Mouse (Mus musculus): ENCODE measurements around the gene Fbxw19. TPM values are rescaled to one million over a fixed set of nuclear protein-coding genes. Genes with fewer than 3 reads are reported as not detected.
"Not testable (repeated sequence)": the region's sequence is repeated elsewhere in the genome, so short reads cannot be mapped to it uniquely, and the experiment has no call there.

Gene Fbxw19
- not detected for total RNA-seq (2021)
- long read RNA-seq, experiment 1: 0 reads
- long read RNA-seq, experiment 2: 0 reads

DNA sequence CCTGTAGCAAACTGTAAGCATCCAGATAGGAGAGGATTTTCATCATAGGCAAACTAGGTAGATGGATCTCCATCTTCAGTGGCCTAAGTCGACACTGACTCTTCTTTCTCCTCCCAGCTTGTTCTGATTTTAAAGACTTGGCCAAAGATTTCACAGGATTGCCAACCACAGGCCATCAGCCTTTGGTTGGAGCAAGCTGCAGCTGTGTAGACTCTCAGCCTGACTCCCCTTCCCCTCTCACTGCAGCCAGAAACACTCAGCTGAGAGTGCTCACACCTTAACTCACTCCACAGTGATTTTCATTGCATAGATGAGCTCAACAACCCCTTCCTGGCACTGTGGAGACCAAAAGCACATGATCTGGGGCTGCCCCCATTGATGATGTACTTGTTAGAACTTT, at the start of gene Fbxw19:
Gene Fbxw19 (minus strand): TSS at position 101 of the 400 bp plus-strand sequence.
- DNase-seq: not testable (repeated sequence)

DNA sequence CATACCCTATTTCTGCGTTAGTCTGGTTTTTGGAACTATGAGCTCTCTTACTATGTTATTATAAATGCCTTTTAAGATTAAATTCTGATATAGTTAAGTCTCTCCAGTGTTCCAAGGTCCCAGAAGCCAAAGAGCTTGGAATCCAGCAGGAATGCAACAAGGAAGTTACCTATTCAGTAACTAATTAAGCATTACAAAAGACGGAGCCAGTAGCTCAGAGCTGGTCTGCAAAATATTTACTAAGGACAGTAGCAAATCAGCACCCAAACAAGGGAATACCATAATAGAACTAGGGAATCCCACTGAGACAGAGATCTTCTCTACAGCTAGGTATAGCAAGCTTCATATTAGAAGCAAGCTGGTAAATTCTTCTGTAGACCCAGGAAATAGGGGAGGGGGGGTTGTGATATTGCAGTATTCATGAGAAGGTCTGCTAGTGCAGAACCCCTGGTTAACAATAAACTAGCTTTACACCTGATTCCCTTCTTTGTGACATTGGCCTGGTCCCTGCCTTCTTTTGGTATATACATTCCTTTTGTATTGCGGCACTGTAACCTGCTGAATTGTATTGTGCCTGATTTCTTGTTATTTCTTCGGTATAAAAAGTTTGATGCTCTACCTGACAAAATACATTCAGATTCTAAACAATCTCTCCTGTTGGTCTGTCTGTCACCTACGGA, 27.9 kb upstream of the Fbxw19 start:
- no peak for DNase-seq

DNA sequence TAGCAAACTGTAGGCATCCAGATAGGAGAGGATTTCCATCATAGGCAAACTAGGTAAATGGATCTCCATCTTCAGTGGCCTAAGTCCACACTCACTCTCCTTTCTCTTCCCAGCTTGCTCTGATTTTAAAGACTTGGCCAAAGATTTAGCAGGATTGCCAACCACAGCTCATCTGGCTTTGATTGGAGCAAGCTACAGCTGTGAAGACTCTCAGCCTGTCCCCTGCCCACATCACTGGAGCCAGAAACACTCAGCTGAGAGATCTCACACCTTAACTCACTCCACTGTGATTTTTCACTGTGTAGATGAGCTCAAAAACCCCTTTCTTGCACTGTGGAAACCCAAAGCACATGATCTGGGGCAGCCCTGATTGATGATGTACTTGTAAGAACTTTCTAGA, 46.6 kb downstream of the Fbxw19 start, which contains the start of gene Fbxw16:
Gene Fbxw16 (minus strand): TSS at position 101 of the 400 bp plus-strand sequence.
- DNase-seq: no peak

DNA sequence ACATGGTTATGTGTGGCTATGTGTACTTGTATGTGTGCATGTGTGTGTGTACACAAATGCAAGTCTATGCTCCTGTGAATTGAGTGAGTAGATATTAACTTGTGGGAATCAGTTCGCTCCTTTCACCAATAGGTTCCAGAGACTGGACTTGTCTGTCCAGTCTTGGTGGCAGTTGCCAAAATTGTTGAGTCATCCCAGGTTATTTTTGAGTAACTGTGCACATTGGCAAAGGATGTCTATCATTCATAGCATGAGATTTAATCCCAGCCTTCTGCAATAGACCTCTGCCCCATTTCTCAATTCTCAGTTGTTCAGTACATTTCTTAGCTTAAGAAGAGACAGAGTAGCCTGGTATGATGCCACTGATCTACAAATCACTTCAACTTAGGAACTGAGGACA, 62.7 kb downstream of the Fbxw19 start:
- DNase-seq: no peak

Other genes with a start within 250 kb of the Fbxw19 start
- not detected for gene Fbxw14, start 208.2 kb downstream of the Fbxw19 start, total RNA-seq (2021)
- not detected for gene Fbxw28, start 156.2 kb downstream of the Fbxw19 start, total RNA-seq (2021)
- not detected for gene Fbxw22, start 91.6 kb downstream of the Fbxw19 start, total RNA-seq (2021)
- gene Fbxw16, start 46.7 kb downstream of the Fbxw19 start, total RNA-seq (2021): not detected
- gene Fbxw15, start 72.4 kb upstream of the Fbxw19 start, total RNA-seq (2021): not detected
- not detected for gene Fbxw24, start 130.2 kb upstream of the Fbxw19 start, total RNA-seq (2021)
- not detected for gene Fbxw25, start 168.8 kb upstream of the Fbxw19 start, total RNA-seq (2021)
- gene Fbxw18, start 206.8 kb upstream of the Fbxw19 start, total RNA-seq (2021): not detected